Mouse (Mus musculus) embryonic facial prominence, embryonic 11.5 days (tissue): ENCODE data around the gene Nppc. TPM values are rescaled to one million over a fixed set of nuclear protein-coding genes. Genes with fewer than 3 reads are reported as not detected.

Experiments
- ATAC-seq: fragments of 200-750 bp; cut with Nextera tagmentation; replicated peaks from 2 replicates; pipeline ENCODE4 v1.8.0; 2017; ENCODE audit warnings: low read depth; ENCODE audit not compliant: insufficient number of reproducible peaks, low FRiP score, low TSS enrichment
- DNase-seq: peaks from one replicate; pipeline ENCODE4 v3.0.0-alpha.2; 2015; ENCODE audit warnings: low spot score
- H3K27ac ChIP-seq: fragments of 300-500 bp; sonication (generic); replicated peaks from 2 replicates; pipeline ENCODE4 v1.5.1; 2014; ENCODE audit warnings: mild to moderate bottlenecking, low read depth, low read length, control low read depth
- H3K27me3 ChIP-seq: fragments of 300-500 bp; sonication (generic); 2 replicates; pipeline ENCODE4 v1.6.1; 2014; ENCODE audit warnings: mild to moderate bottlenecking, low read length, moderate library complexity, mixed read lengths; ENCODE audit not compliant: control insufficient read depth, insufficient read depth
- H3K36me3 ChIP-seq: fragments of 300-500 bp; sonication (generic); replicated peaks from 2 replicates; pipeline ENCODE4 v1.6.1; 2014; ENCODE audit warnings: low read depth, mild to moderate bottlenecking, low read length, moderate library complexity, mixed read lengths; ENCODE audit not compliant: control insufficient read depth, insufficient read depth
- H3K4me1 ChIP-seq: fragments of 300-500 bp; sonication (generic); 2 replicates; pipeline ENCODE4 v1.6.1; 2014; ENCODE audit warnings: low read length, mixed read lengths; ENCODE audit not compliant: control insufficient read depth, insufficient read depth
- H3K4me2 ChIP-seq: fragments of 300-500 bp; sonication (generic); 2 replicates; pipeline ENCODE4 v1.6.1; 2014; ENCODE audit warnings: low read depth, mild to moderate bottlenecking, control low read depth, low read length, moderate library complexity
- H3K4me3 ChIP-seq: fragments of 300-500 bp; sonication (generic); 2 replicates; pipeline ENCODE4 v1.5.1; 2014; ENCODE audit warnings: low read depth, low read length, control low read depth
- H3K9ac ChIP-seq: fragments of 300-500 bp; sonication (generic); replicated peaks from 2 replicates; pipeline ENCODE4 v1.6.1; 2014; ENCODE audit warnings: mild to moderate bottlenecking, control low read depth, low read length
- H3K9me3 ChIP-seq: fragments of 300-500 bp; sonication (generic); replicated peaks from 2 replicates; pipeline ENCODE4 v1.6.1; 2016; ENCODE audit warnings: mild to moderate bottlenecking, low read length, inconsistent platforms, mixed read lengths; ENCODE audit not compliant: control insufficient read depth
- WGBS: fragments of 180-500 bp; shearing (Covaris S2); extraction: QIAGEN DNeasy Blood & Tissue Kit; methylation state at CpG from one replicate; pipeline ENCODE4 v1.1.7; 2014; 5-methylcytosine and 5-hydroxymethylcytosine counted together
- polyA plus RNA-seq: library from polyadenylated mRNA; unstranded; fragments of >200 nt; fragmentation: Nextera tagmentation; extraction: Ambion mirVana; gene quantifications from 2 replicates; pipeline ENCODE4 v1.2.1, GENCODE M21; 2014

The Nppc gene
- polyA plus RNA-seq, 1 experiment from 2014 or later: 0.34 TPM

DNA sequence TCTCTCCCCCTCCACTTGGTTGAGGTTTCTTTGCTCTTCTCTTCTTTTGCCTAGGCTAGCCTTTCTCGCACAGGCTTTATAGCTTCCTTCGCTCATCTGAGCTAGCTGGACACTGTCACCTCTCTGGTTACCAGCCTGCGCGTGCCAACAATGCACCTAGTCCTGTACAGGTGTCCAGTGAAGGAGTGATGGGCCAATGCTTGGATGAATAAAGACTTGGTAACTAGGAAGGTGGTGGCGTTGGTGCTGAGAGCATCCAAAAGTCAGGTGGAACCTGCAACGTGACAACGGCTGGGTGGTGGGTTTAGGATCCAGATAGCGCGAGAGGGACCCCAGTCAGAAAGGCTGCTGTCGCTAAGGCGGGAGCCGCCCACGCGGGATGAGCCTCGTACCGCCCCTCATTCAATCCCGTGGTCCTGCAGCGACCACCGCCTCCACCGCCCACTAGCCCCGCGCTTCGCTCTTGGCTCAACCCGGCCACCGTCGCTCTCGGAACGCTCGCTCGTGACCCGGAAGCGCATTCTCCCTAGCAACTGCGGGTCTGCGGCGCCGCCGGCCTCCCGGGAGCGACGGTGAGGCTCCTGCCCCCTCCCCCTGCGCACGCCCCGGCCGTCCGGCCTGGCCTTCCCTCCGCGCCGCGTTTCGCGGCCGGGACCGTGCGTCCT, 33.1 kb upstream of the Nppc start, which contains the start of gene Dis3l2:
Gene Dis3l2 (plus strand): TSS at position 509 of the 665 bp plus-strand sequence.
- Histone ChIP-seq H3K27me3 (no peaks in the 10 kb centered on the region), H3K27ac (peak within 1 kb of the TSS; percentile 75), H3K9ac (peak within 1 kb of the TSS; percentile 98), H3K4me1 (no peaks in the 10 kb centered on the region), H3K4me2 (peak within 1 kb of the TSS; percentile 50), H3K4me3 (peak within 1 kb of the TSS; percentile 81), H3K9me3 (no peaks in the 10 kb centered on the region), H3K36me3 (no peaks in the 10 kb centered on the region)
- WGBS: 2% methylated on average over 51 of the region's 54 CpGs
- peak; percentile 94 for DNase-seq
- ATAC-seq: peak; percentile 94

DNA sequence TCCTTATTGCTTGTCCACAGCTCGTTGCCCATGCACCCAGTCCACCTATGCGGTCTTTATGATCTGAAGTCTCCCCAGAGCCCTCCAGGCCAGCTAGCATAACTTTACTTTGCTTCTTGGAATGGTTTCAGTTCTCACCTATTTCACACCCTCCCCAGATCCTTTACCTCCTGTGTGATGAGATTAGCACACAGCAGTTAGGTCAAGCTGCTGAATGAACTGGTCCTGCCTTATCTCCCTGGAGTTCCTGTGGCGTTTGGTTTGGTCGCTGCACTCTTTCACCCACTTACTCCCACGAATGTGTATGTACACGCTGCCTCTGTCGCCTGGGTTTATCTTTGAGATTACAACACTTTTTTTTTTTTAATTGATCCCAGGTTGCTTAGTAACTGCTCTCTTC, 30.0 kb upstream of the Nppc start:
- ATAC-seq (no peak), DNase-seq (no peak)
- no peaks in the 10 kb centered on the region for H3K9me3 ChIP-seq
- WGBS: 80% methylated on average over 7 of the region's 7 CpGs
- no peak overlapping the region for H3K27ac ChIP-seq
- H3K9ac ChIP-seq: no peak overlapping the region
- no peaks in the 10 kb centered on the region for H3K27me3 ChIP-seq
- H3K4me2 ChIP-seq: no peak overlapping the region
- H3K4me3 ChIP-seq: no peak overlapping the region
- no peaks in the 10 kb centered on the region for H3K36me3 ChIP-seq
- H3K4me1 ChIP-seq: no peaks in the 10 kb centered on the region

DNA sequence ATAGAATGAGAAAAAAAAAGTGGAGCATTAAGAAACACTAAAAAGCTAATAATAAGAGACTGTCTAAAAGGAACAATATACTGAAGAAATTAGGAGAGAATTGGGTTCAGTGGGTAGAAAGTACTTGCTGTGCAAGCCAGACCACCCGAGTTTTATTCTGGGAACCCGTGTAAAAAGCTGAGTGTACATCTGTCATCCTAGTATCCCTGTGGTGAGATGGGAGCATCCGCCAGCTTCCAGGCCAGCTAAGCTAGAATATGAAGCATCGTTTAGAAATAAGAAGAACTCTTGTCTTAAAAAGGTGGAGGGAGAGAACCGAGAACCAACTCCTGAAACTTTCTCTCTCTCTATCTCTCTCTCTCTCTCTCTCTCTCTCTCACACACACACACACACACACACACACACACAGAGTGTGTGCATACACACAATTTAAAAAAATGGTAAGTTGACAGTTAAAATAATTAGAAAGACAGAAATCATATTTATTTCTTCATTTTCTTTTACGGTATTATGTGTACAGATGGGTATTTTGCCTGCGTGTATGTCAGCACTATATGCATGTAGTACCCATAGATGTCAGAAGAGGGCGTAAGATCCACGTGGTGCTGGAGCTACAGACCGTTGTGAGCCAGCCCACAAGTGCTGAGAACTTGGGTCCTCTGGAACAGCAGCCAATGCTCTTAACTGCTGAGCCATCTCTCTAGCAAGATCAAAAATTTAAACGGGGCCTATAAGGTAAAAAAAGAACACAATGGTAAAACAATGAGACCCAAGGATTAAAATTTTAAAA, 29.2 kb upstream of the Nppc start:
- 65% methylated on average over 11 of the region's 11 CpGs for WGBS
- Histone ChIP-seq H3K36me3 (no peaks in the 10 kb centered on the region), H3K4me3 (no peak overlapping the region), H3K4me2 (no peak overlapping the region), H3K27me3 (no peaks in the 10 kb centered on the region), H3K9me3 (no peaks in the 10 kb centered on the region), H3K9ac (no peak overlapping the region), H3K27ac (no peak overlapping the region), H3K4me1 (no peaks in the 10 kb centered on the region)
- DNase-seq: no peak
- no peak for ATAC-seq

DNA sequence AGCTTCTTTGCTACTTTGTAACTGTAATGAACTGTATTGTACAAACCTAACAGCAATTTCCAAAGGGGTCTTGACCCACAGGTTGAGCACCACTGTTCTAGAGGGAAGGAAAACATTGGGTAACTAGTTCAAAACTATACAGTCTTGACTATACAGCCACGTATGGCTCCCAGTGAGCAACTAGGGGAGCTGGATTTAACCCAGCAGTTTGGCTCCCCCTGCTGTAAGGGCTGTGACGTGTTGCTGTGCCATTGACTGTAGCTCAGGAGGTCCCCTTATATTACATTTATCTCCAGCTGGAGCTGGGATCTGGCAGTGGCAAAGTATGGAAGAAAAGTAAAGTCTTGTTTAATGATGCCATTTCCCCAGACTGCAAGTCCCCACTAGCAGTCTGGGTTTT, 28.4 kb upstream of the Nppc start:
- no peaks in the 10 kb centered on the region for H3K9me3 ChIP-seq
- ATAC-seq (no peak), DNase-seq (no peak)
- H3K4me3 ChIP-seq: no peak overlapping the region
- 31% methylated on average over 2 of the region's 2 CpGs for WGBS
- no peaks in the 10 kb centered on the region for H3K27me3 ChIP-seq
- H3K27ac ChIP-seq: no peak overlapping the region
- no peaks in the 10 kb centered on the region for H3K4me1 ChIP-seq
- no peak overlapping the region for H3K9ac ChIP-seq
- no peak overlapping the region for H3K4me2 ChIP-seq
- H3K36me3 ChIP-seq: no peaks in the 10 kb centered on the region

DNA sequence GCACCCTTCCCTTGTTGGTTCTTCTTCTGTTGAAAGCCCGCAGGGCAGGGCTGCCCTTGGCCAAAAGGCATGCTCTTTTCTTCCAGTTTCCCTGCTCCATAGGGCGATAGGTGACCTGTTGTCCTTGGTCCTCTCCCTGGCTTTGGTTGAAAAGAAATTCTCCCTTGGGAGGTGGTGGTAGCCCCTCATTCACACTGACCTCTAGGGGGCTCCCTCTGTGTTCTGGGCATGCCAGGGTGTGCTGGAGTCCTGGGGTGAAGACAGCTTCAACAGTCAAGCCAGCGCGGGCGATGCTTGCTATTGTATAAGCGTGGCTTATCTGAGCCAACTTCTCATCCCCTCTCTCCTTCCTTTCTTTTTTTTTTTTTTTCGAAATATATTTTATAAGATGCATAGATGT, 26.6 kb upstream of the Nppc start:
- WGBS: 38% methylated on average over 7 of the region's 7 CpGs
- Histone ChIP-seq H3K4me3 (no peak overlapping the region), H3K4me1 (no peaks in the 10 kb centered on the region), H3K9me3 (no peaks in the 10 kb centered on the region), H3K27me3 (no peaks in the 10 kb centered on the region), H3K4me2 (no peak overlapping the region), H3K36me3 (no peaks in the 10 kb centered on the region), H3K9ac (no peak overlapping the region), H3K27ac (no peak overlapping the region)
- no peak for DNase-seq
- no peak for ATAC-seq

DNA sequence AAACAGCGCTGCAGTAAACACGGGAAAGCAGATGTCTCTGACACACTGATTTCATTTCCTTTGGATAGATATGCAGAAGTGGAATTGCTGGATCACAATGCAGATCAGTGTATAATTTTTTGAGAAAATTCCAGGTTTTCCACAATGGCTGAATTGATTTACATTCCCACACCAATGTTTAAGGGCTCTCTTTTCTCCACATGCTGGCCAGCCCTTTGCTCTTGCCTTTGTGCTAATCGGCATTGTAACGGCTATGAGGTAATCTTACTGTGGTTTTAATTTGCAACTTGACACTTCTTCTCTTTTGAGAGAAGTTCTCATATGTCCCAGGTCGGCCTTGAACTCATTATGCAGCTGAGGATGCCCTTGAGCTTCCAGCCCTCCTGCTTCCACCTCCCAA, 20.7 kb upstream of the Nppc start:
- Histone ChIP-seq H3K27ac (no peak overlapping the region), H3K9me3 (no peaks in the 10 kb centered on the region), H3K4me1 (no peaks in the 10 kb centered on the region), H3K9ac (no peak overlapping the region), H3K4me2 (no peak overlapping the region), H3K4me3 (no peak overlapping the region), H3K27me3 (no peaks in the 10 kb centered on the region), H3K36me3 (no peaks in the 10 kb centered on the region)
- WGBS: 60% methylated on average over 5 of the region's 5 CpGs
- DNase-seq: no peak
- ATAC-seq: no peak

DNA sequence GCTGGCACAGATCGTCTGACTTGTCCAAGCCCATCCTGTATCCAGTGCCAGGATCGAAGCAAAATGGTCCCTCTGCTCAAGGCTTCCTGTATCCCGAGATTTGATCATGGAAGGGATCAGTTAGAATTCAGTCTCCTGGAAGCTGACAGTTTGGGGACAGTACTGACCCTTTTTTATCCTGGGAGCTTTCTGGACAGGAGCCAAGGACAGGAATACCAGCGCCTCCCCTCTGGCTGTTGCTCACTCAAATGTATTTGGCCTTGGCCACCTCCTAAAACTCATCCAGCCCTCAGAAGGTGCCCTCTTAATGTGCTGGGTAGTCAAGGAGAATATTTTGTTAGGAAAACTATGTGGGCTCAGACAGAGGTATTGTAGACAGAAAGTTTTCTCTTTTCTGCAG, 16.9 kb upstream of the Nppc start:
- no peak overlapping the region for H3K4me2 ChIP-seq
- no peak overlapping the region for H3K27ac ChIP-seq
- H3K27me3 ChIP-seq: no peaks in the 10 kb centered on the region
- no peaks in the 10 kb centered on the region for H3K9me3 ChIP-seq
- H3K9ac ChIP-seq: no peak overlapping the region
- H3K4me1 ChIP-seq: no peaks in the 10 kb centered on the region
- DNase-seq: no peak
- WGBS: 81% methylated on average over 4 of the region's 4 CpGs
- H3K36me3 ChIP-seq: no peaks in the 10 kb centered on the region
- H3K4me3 ChIP-seq: no peak overlapping the region
- no peak for ATAC-seq

DNA sequence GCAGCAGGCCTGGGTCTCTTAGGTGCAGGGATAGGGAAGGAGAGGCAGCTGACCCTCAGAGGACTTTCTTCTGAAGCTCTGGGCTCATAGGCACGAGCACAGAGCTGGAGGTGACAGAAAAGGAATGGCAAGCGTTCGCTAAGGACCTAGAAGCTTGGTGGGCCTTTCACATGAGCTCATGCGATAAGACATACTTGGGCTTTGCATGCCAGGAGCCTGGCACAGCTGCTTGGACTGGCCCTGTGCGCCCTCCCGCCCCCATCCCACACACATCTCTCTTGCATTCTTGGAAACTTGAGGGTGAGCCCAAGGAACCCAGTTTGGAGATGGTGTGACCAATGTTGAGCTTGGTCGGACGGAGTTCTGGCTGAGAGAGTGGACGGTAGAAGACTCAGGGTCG, 8.3 kb upstream of the Nppc start:
- DNase-seq: no peak
- WGBS: 82% methylated on average over 10 of the region's 10 CpGs
- no peak overlapping the region for H3K4me2 ChIP-seq
- H3K4me1 ChIP-seq: no peaks in the 10 kb centered on the region
- no peaks in the 10 kb centered on the region for H3K36me3 ChIP-seq
- no peak overlapping the region for H3K9ac ChIP-seq
- no peaks in the 10 kb centered on the region for H3K9me3 ChIP-seq
- H3K27ac ChIP-seq: no peak overlapping the region
- no peak overlapping the region for H3K4me3 ChIP-seq
- no peak for ATAC-seq
- no peaks in the 10 kb centered on the region for H3K27me3 ChIP-seq
